Mouse (Mus musculus): ENCODE measurements at regions not wholly inside any gene's neighbourhood (a gene's known extent, or its start where the extent isn't known, plus 50 kb on each side); places are given as distances from the start of the nearest gene placed in this dataset.

GRCm38 (mm10) chr5:111789904-111790303, 56.2 kb downstream of the Gm26897 start:
- no peak for DNase-seq (ENCODE audit: low spot score)

DNA sequence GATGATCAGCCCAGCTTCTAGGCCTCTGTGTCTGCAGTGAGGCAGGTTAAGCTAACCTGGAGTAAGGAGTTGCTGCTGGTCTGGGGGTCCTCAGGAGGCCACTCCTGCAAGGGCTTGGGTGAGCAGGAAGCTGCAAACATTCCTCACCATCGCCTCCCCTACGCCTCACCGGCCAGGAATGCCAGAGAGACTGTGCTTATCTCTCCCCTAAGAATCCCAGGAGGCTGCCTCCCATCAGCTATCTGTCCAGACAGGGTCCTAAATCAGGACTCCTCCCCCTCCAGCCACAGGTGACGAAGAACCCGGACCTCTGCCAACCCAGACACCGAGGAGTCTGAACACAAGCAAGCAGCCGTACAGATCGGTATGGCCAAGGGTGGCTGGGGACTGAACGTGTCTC, 56.8 kb downstream of the Gm26897 start:
- no peak for DNase-seq (ENCODE audit: low spot score)

DNA sequence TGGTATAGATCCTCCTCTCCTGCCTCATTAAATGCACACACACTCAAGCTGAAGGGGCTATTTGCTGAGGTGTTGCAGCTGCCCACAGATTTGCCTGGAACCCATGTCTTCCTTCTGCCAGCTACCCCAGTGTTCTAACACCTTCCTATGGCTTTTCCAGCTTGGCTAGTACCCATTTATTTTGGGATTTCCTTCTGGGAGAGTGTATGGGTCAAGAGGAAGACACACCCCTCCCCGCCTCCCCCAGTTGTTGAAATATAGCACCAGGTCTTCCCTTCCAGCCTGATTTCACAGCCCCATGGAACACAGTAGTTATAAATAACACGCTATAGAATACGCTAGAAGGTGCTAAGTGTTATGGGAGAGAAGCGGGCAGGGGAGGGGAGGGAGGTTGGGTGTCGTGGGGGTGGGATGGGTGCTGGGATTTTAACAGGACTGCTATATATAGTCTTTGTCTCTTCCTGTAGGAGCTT, 57.4 kb downstream of the Gm26897 start:
- no peak for DNase-seq (ENCODE audit: low spot score)

- no peak for DNase-seq (ENCODE audit: low spot score)
These were observed 59.0 kb downstream of the Gm26897 start for GRCm38 (mm10) chr5:111792746-111793145.

- no peak for DNase-seq (ENCODE audit: low spot score)
These were observed 59.5 kb downstream of the Gm26897 start for GRCm38 (mm10) chr5:111793178-111793577.

GRCm38 (mm10) chr5:111796889-111797288, 63.2 kb downstream of the Gm26897 start:
- DNase-seq (ENCODE audit: low spot score) = no peak

GRCm38 (mm10) chr5:111799700-111800311, 66.1 kb downstream of the Gm26897 start:
- no peak for DNase-seq (ENCODE audit: low spot score)

DNA sequence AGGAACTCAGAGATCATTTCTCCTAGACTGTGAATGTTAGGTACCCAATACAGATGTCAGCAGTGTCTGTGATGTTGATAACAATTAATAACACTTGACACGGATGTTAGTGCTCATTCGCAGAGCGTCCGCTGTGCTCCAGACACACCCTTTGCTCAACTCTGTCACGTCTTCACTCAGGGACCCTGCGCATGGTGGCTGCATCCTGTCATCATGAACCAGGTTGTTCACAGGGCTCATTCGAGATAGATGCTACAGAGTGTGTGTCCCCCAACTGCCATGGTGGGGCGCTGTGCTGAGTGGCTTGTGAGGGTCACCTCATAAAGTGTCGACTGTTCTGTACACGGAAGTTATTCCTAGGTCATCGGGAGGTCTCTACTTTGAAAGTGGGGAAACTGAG, 66.8 kb downstream of the Gm26897 start:
- DNase-seq (ENCODE audit: low spot score) = no peak

- DNase-seq (ENCODE audit: low spot score) = no peak
These were observed 67.3 kb downstream of the Gm26897 start for GRCm38 (mm10) chr5:111801051-111801450.

DNA sequence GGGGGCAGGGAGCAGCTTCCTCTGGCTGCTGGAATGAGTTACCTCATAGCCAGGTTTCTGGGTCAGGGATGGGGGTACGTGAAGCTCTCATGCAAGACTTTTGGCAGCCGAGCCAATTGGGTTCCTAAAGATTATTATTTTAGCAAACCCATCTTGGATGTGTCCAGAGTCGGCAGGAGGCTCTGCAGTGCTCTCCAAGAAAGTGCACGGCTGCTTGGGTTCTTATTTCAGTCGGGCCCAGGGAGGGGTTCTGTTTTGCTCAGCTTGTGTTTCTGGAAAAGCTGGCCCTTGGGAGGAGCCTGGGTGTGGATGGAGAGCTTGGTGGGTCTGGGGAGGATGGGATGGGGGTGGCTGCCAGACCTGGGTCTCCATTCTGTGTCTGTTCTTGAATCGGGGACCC, 70.8 kb downstream of the Gm26897 start:
- no peak for DNase-seq (ENCODE audit: low spot score)

DNA sequence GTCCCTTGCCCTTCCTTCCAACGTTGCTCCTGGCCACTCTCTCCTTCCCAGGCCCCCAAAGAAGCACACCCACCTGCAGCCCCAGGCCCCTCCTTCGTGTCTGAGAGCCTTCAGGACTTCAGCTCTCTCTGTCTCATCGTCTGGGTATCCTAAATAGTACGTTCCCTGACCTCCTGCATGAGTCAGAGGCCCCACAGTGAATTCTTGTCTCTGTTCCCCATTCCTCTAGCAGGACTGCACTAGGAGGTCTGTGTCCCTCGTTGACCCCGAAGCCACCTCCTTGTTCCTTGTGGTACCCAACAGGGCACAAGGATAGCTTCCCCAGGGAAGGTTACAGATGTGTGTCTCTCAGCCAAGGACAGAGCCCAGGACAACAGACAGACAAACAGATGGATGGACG, 71.4 kb downstream of the Gm26897 start:
- DNase-seq (ENCODE audit: low spot score) = no peak

- DNase-seq (ENCODE audit: low spot score) = no peak
These were observed 72.1 kb downstream of the Gm26897 start for GRCm38 (mm10) chr5:111805761-111806191.

GRCm38 (mm10) chr5:111810079-111810808, 76.5 kb downstream of the Gm26897 start:
- no peak for DNase-seq (ENCODE audit: low spot score)

DNA sequence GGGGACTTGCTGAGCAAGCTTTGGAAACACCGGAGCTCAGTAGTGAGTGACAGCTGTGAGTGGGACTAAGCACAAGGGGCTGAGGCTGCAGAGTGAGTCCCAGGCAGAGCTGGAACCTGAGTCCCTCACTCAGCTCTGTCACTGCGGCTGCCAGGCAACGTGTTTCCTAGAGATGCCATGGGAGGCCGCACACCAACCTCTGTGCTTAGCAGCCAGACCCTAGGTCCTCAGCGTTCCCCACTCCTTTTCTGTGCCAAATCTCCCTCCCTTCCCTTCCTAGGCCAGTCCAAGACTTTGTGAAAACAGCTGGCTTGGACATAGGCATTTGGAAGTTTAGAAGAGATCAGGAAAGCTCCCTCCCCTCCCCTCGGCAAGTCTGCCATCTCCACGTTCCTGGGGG, 78.9 kb downstream of the Gm26897 start:
- DNase-seq (ENCODE audit: low spot score) = no peak

DNA sequence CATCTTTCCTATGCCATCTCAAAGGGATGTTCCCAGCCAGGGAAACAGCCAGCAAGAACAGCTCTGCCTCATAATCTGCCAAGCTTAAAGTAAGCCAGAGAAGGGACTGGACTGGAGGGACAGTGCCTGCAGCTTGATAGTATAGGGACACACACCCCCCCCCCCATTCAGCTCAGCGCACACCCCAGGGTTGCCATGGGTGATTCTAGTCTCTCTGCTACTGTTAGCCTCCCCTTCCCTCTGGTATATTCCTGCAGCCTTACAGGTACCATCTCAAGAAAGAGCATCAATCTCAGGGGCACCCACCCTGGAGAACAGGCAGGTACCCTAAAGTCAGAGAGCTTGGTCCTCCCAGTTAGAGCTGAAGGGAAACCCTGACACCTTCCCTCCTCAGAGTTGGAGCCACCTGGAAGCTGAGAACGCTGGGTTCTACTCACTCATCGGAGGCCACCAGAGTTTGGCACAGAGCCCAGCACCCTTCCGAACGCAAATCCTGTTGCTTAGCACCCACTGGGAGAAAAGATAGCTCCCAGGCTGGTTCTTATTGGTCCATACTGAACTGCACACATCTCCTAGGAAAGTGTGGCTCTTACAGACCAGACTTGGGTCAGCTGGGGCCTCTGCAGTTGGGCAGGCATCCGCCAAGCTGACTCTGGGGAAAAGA, 79.5 kb downstream of the Gm26897 start:
- DNase-seq (ENCODE audit: low spot score) = no peak

DNA sequence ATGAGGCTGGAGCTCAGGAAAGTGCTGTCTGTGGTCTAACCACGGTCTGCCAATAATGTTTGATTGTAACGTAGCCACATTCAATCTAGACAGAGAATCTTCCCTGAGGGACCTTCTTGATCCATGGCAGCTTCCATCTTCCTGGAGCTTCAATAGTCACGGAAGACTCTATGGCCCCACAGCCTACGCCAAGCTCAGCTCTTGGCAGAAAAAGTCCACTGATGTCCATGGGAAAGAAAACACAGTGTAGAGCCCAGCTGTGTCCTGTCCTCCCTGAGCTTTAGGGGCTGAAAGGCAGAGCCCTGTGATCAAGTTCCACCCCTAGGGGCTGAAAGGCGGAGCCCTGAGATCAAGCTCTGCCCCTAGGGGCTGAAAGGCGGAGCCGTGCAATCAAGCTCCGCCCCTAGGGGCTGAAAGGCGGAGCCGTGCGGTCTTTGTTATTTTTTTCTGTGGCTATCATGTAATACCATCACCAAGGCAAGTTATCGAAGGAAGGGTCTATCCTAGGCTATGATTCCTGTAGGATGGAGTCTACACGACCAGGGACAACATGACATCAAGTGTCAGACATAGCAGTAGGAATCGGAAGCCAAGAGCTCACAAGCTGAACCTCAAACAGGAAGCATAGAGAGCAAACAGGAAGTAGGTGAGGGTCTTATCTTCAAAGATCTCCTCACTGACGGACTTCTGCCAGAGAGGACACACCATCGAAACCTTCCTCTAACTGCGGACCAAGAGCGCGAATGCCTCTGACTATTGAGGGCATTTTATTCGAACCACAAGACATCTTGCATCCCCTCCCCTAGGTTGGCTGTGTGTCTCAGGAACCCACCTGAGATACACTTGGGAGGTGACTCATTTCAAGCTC, 81.4 kb downstream of the Gm26897 start:
- DNase-seq (ENCODE audit: low spot score) = no peak

DNA sequence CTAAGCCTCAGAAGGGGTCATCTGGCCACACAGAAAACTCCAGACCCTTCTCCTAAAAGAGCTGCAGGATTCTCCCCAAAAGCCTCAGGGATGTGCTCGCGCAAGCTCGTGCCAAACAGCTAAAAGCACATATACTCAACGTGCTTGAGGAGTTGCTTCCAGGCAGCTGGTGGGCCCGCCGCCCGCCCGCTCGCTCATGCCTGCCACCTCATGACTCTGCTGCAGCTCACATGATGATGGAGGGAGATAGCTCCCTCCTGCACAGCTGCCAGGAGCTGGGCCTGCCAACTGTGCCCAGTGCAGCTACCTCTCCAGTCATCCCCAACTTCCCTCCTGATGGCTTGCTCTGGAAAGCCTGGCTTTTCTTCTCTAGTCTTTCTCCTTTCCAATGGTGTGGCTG, 87.2 kb downstream of the Gm26897 start:
- DNase-seq (ENCODE audit: low spot score) = no peak

DNA sequence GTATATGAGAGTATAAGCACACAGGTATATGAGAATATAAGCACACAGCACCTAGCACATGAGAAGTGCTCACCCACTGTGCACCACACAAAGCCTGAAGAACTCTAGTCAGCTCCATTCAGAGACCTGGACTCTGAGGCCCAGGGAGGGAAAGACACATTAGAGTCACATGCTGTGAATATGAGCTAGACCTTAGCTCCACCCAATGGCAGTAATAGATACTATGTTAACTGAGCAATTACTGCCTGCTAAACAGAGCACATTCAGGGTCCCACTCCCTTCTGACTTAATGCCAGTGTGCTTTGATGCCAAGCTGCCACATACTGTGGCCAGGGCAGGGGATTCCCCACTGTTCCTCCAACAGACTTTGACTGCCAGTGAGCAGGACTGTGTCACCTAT, 89.2 kb downstream of the Gm26897 start:
- no peak for DNase-seq (ENCODE audit: low spot score)

GRCm38 (mm10) chr5:111823420-111823819, 89.7 kb downstream of the Gm26897 start:
- DNase-seq (ENCODE audit: low spot score) = no peak

DNA sequence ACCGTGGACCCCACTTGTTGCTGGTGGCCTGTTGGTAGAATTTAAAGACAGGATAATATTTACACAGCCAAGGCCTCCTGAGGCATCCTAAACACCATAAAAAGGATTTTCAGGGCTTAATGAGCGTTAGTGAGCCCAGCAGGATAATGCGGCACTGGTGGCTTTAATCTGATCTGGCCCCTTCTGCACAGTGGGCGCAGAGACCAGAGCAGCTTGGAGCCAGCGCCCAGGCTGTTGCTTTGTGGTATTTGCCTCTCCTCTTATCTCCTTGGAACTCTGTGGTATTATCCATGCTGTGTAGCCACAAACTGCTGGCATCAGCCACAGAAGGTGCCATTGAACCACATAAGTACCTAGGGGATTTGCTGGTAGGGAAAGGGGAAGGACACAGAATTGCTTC, 90.1 kb downstream of the Gm26897 start:
- no peak for DNase-seq (ENCODE audit: low spot score)

DNA sequence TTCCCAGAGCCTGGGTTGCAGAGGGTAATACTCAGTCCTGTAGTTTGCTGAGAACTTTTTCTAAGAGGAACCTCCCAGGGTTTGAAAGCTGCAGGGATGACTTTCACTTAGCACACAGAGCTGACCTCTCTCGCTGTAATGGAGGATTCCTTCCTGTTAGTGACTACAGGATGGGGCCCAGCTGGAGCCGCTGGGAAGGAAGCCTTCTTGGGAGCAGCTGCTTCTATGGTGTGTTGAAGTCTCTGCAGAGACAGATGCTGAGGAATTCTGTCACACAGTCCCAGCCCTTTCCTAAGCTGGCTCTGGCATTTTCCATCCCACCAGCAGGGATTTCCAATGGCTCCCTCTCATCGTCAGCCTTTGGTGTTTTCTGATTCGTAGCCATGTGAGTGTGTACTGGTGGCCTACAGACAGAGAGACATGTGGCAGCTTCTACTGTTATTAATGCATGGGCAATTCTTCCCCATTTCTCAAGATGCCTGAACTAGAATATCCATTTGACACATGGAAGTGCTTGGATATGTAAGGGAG, 90.9 kb downstream of the Gm26897 start:
- DNase-seq (ENCODE audit: low spot score) = no peak

DNA sequence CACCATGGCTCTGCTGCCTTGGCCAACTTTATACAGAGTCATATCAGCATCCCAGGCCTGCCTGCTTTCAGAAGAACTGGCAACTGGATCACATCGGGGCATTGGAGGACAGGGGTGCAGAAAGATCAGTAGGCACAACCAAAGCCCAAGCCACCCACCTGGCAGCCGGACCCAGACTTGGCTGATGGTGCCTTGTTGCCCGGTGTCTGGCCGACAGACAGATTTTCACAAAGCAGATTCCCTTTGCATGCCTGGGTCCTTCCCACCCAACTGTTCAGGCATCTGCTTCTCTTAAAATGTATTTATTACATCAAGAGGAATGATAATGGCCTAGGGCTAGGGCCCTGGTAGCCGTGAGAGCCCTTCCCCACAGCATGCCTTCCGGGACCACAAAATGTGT, 96.2 kb downstream of the Gm26897 start:
- no peak for DNase-seq (ENCODE audit: low spot score)

All from layer of hippocampus, adult 9-10 months (tissue).